Mouse (Mus musculus): Measurements from ENCODE around the gene Fam221b.
A peak's percentile ranks its signal among the peaks of the same experiment; 100 is the strongest.

The Fam221b gene

DNA sequence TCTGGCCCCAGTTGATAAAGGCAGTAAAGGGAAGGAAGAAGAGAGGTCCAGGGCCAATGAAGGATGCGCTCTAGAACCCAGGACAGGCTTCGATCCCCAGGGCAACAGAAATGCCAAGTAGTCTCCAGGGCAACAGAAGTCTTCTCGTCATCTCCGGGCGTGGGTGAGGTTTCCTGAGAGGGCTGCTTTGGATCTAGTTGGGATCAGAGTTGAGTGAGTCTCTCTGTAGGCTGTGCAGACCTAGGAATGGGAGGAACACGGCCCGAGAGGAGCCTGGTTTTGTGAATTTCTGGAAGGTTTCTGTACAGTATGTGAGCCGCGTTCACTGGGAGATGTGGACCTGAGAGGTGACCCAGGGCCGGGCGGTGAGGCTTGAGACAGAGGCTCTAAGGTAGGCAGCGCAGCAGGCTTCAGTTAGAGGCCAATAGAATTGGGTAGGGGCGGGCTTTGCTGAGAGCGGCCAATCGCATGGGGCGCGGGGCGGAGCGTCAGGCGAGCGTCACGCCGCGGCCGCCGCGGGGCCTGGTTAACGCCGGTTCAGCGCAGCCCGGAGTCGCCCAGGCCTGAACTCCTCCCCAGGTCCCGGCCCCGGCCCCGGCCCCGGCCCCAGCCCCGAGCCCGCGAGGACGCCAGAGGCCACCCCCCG, at the start of gene Fam221b, which contains the start of gene Tmem8b:
Fam221b (minus strand) TSS at position 364 of the 646 bp plus-strand sequence.
Tmem8b (plus strand) TSS at position 190 of the 646 bp plus-strand sequence.
- peak; percentile 95 for DNase-seq

DNA sequence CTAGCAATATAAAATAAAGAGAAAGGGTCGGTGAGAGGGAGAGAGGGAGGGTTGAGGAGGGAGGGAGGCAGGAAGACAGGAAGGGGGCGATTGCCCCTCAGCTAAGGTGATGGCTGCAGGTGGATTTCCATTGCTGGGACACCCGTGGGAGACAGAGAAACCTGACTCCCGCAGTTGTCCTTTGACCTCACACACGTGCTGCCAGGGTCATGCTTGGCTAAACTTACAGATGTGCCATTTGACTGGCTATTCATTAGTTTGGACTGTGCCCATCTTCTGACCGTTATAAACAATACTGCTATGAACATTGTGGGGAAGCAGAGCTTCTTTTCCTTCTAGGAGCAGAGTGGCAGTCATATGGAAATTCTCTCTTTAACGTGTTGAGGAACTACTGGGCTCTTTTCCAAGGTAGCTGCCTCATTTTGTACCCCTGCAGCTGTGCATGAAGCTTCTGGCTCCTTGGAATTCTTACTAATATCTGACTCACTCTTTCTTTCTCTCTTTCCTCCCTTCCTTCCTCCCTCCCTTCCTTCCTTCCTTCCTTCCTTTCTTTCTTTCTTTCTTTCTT, 44.8 kb upstream of the Fam221b start:
- no peak for DNase-seq

DNA sequence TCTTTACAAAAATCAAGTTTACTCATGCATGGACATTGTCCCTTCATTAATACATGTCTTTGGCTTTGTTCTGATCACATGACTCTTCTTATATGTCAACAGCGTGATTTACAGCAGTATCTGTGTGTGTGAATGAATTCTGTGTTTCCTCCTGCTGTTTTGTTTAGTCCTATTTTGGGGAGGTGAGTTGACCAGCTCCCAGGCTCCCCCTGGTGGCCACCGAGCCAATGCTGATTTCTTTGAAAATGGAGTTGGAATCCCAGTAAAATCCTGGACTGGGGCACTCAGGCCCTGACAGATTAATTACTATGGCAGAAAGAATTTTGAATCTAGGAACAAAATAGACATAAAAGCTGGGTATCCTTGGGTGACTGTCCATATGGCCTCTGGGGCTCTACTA, 42.9 kb upstream of the Fam221b start:
- DNase-seq: peak; percentile 77

DNA sequence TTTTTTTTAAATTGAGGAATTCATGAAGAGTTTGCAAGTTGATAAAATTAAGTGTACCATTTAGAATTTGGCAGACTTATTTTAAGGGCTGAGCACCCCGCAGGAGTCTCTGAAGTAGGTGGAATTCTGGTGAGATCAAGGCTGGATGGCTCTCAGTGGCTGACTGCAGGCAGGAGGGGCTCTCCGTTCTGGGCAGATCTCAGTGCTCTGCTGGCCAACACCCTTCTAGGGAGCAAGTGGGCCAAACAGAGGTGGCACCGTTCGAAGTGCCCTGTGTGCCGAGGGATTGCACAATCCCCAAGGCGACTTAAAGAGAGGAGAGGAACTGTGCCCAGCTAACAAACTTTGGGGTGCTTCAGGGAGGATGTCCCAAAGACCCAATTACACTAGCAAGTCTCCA, 40.9 kb upstream of the Fam221b start, which contains the start of gene Olfr71:
Olfr71 (minus strand) TSS at position 387 of the 400 bp plus-strand sequence.
- DNase-seq: no peak

DNA sequence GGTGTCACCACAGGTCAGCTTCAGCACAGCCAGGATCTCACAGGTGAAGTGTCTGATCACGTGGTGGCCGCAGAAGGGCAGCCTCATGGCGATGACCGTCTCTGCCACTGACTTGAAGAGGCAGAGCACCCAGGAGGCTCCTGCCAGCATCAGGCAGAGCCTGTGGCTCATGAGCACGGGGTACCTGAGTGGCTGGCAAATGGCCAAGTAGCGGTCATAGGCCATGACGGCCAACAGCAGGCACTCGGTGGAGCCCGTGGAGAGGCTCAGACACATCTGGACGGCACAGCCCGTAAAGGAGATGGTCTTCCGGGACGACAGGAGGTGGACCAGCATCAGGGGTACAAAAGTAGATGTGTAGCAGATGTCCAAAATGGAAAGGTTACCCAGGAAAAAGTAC, 37.0 kb upstream of the Fam221b start:
- DNase-seq: no peak

DNA sequence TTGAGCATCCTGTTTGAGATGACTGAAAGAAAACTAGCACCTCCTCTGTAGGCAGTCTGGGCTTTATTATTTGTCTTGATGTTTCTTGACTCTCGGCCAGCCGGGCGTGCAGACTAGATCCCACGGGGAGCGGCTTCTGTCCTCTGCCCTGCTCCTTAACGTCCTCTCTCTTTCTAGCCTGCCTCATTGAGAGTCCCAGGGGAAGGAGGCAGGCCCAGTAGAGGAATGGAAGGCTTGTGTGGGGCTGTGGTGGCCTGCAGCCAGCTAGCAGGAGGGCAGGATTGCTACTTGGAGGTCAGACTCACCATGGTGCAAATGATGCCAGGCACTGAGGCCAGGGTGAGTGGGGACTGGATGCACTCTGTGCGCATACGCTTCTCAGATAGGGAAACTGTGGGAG, 34.9 kb upstream of the Fam221b start:
- no peak for DNase-seq

DNA sequence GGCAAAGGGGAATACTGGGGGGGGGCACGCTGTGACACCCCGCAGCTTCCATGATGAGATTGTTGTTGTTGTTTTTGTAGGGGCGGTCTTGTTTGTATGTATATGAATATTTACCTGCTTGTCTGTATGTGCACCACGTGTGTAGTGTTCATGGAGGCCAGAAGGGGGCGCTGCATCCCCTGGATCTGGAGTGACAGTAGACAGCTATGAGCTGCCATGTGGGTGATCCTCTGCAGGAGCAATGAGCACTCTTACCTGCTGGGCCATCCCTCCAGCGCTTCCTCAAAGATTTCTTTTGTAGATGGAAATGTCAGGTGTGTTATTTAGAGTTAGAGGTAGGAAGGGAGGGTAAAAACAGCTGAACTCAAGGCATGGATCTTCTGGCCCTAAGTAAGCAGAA, 34.5 kb upstream of the Fam221b start:
- no peak for DNase-seq

DNA sequence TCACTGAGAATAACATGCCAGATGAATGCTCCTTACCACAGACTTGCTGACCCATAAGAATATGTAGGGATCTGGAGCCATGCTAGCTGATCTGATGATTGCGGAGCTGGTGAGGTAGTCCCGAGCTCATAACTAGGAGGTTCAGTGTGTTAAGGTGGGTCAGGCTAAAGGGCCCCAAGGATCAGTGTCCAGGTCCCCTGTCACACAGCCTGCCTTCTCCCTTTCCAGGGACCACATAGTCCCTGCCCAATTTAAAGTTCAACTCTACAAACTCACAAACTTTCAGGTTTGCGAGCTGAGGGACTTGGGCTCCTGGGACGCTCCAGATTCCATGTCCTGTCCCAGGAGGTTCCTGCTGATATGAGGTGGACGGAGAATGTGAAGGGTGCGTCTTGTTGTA, 31.8 kb upstream of the Fam221b start, which contains the start of gene Olfr70:
Olfr70 (minus strand) TSS at position 101 of the 400 bp plus-strand sequence.
- DNase-seq: no peak

DNA sequence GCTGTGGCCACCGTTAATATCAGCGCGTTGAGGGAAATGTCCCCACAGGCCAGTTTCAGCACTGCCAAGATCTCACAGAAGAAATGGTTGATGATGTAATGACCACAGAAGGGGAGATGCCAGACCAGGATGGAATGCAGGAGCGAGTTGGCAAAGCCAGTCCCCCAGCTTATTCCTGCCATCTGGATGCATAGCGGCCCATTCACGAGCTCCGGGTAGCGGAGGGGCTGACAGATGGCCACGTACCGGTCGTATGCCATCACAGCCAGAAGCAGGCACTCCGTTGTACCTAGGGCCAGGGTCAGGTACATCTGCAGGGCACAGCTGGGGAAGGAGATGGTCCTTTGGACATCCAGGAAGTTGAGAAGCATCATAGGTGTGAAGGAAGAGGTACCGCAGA, 27.6 kb upstream of the Fam221b start:
- DNase-seq: no peak

DNA sequence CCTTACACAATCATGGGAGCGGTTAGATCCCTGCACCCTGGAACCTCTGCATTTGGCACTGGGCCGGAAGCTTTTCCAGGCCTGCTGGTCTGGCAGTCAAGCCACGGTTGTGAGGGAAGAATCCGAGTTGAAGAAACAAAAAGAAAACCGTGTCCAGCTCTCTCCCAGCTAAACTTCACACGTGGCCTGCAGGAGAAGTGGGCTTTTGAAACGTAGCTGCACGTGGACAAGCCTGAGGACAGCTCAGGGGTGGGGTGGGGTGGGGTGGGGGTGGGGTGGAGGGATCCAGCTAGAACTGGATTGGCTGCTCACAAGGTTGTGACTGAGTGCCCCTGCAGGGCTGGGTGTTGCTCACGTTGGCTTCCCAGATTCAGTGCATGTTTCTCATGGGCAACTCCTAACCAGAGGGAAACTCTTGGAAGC, 26.3 kb upstream of the Fam221b start:
- DNase-seq: no peak

DNA sequence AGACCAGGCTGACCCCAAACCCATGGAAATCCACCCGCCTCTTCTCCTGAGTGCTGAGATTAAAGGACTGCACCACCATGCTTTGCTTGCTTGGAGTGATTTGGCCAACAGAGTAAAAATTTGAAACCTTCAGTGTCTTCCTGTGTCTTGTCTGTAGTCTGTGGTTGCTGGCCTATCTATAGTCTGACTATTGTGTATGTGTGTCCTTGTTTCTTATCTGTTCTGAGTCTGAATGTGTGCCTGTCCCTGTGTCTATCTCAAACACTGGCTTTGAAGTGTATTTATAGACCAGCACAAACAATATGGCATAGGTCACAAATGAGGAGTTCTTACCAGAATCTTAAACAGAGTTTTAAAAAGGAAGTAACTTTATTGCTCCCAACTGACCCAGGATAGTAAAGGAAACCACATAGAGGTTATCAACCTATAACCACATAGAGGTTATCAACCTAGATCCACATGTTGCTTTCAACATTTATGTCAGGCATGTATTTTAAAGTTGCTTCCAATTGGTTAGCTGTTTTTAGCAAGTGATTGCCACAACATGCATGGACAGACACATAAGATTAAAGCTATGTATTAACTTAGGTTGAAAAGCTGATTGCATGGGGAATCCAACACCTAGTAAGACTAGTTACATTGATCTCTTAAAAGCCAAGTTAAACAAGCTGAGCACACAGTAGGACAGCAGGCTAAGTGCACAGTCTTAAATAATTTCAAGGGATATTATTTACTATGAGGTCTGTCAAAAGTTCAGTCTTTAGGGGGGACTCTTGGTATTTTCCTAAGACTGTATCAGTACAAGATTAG, 25.7 kb upstream of the Fam221b start:
- no peak for DNase-seq

DNA sequence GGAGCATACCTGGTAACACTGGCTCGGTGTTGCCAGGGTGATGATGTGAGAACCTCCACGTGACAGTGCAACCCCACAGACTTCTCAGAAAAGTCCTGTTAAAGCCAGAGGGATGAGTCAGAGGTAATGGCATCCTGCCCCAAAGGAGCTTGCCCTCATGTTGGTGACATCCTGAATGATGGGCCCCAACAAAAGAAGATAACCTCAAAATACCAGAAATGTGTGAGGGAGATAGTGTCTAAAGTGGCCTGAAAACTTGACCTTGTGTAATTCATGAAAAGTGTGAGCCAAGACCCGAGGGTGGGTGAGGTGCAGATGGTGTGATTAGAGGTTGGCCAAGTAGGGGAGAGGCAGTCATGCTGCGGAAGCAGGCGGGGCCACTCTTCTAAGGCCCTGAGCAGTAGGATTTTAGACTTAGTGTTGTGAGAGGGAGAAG, 24.9 kb upstream of the Fam221b start:
- no peak for DNase-seq

DNA sequence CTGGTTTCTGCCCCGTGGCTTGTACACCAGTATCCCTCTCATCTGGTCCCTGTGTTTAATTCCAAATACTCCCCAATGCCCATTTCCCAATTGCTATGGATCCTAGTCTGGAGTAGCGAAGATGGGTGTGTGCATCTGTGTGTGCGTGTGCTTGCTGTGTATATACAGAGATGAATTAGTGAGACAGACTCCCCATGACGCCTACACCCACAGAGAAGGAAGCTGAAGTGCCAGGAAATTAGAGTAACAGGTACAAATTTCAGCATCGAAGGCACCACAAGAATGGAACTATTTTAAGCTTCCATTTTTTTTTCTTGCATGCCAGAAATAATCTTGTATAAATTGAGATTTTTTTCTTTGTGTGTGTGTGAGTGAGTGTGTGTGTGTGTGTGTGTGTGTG, 22.1 kb upstream of the Fam221b start:
- DNase-seq: no peak

DNA sequence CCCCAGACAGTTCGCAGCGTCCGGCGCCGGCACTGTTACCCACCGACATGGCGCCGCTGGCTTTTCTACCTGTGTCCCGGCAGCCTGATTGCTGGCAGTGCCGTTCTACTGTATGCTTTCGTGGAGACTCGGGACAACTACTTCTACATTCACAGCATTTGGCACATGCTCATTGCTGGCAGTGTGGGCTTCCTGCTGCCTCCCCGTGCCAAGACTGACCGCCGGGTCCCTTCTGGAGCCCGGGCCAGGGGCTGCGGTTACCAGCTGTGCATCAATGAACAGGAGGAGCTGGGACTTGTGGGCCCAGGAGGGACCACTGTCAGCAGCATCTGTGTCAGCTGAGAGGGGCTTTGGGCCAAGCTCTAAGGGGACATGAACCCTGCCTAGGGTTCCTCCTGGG, 21.1 kb upstream of the Fam221b start:
- no peak for DNase-seq

DNA sequence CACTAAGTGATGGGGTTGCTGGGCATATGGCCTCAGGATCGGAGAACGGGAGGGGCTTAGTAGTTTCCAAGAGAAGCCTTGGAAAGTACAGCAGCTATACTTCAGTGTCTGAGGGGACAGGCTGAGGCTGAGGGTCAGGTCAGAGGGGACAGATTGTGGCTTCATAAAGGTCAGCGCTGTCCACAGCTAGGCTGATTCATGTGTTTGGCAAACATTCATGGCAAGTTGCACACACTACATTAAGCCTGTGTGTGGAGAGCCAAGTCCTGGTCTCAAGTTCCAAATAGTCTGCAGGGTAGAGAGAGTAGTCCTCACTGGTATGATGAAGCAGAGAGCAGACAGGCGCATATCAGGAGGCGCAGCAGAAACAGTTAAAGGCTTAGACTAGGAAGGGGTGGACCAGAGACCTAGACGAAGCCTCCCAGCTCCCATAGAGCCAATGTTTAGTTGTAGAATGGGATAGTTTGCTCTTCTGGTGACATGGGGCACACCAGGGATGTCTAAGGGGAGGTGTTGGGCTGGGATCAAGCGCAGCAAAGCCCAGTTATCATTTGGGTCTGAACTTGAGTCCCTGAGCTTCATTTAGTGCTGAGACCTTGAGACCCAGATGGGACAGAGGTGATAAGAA, 10.6 kb upstream of the Fam221b start:
- no peak for DNase-seq

DNA sequence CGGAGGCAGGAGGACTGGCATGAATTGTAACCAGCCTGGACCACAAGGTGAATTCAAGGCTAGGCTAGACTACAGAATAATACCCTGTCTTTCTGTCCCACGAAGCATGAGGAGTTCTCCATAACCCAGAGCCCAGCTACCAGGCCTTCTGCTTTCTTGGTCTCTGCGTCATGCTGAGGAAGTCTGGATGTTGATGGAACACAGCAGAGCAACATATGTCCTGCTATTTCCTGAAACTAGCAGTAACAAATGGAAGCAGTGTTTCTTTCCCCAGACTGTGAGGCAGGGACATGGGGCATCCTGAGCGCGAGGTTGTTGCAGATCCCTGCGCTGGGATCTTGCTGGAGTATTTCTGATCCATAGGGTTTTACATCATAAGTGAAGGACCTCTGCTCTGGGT, 9.6 kb upstream of the Fam221b start:
- DNase-seq: no peak

DNA sequence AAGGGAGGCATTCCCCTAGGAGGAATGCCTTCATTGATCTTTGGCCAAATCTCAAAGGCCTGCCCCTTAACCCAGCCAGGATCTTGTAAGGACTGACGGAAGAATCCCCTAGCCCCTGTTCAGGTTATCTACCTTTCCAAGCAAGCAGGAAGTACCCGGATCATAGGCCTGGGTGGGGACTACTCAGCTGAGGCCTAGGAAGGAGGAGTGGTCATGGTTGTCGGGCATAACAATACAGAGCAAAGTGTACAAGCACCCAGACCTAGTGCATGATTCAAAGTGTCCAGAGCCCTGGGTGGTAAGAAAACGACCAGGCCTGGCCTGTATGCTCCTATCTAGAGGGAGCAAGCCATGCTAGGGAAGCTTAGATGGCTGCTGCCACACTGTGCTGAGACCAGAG, 6.7 kb upstream of the Fam221b start:
- no peak for DNase-seq

DNA sequence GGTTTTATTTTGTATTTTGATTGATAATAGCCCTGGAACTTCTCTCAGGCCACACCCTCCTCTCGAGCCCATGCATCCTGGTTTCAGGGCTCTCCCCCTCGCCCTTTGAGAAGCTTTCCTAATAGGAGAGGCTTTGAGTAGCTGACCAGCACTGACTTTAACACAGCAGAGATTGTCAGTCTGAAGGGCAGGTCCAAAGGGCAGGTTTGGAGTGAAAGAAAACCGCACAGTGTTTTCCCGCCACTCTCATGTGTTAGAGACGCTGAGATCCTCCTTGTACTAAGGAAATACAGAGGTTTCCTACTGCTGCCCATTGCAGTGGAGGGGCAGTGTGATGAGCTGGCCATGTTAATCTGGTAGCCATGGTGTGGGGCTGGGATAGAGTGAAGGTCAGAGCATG, 6.0 kb upstream of the Fam221b start:
- DNase-seq: no peak

DNA sequence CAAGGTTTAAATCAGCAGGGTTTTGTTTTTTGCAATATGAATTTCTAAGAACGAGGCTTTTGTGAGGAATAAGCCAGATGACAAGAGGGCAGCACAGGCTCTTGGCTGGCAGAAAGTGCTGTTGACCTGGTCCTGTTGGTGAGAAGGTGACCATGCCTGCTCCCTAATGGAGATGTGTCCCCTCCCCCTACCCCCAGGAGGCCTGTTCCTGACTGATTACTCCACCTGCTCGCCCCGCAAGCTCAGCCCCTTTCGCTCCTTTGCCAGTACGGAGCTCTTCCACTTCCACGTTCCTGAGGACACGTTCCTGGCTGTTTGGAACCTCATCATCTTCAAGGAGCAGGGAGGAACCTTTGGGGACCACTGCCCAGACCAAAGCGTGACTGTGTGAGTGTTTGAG, 4.8 kb upstream of the Fam221b start:
- DNase-seq: no peak

DNA sequence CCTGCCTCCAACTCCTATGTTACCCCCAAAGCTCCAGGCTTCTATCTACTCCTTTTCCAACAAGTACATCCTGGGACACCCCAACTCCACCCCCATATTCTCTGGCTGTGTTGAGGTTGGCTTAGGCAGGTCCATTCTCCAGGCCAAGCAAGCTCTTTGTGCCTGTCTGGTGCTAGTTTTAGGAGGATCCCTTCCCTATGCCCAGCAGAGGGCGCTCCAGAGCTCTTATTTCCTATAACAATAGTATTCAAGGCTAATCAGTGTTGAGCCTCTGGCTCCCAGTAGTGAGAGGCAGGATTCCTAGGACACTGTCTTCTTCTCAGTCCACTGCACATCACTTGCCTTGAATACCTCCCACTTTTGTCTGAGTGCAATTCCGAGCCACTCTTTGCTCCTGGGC, 3.1 kb upstream of the Fam221b start:
- DNase-seq: peak; percentile 95

DNA sequence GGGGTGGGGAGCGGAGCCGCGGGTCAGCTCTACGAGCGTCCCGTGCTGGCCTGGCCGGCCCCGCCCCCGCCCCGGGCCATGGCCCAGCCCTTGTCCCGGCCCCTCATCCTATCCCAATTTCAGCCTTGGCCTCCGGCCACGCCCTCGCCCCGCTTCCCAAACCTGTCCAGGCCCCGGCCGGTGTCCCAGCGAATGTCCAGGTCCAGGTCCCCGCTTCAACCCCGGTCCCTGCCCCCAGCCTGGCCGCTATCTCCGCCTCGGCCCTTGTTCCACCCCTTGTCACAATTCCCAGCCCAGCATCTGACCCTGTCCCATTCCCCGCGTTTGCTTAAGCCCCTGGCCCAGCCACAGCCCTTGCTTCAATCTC, 466 bp upstream of the Fam221b start:
- DNase-seq: peak; percentile 75

DNA sequence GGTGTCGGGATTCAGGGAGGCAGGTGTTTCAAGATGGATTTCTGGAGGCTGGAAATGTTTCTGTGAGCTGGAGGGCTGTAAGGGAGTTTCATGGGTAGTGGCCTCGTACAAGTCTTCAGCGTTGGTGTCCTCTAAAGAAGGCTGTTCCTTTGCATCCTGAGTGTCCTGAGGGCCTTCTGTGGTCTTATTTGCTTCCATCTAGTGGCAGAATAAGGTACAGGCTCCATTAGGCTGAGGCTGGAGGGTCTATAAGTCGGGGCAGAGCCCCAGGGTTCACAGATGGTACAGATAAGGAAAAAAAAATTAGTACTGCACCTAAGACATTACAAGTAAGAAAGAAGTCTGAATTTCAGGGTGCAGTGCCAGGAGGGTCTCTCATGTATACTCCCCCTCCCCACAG, 2.5 kb downstream of the Fam221b start:
- DNase-seq: peak; percentile 55

DNA sequence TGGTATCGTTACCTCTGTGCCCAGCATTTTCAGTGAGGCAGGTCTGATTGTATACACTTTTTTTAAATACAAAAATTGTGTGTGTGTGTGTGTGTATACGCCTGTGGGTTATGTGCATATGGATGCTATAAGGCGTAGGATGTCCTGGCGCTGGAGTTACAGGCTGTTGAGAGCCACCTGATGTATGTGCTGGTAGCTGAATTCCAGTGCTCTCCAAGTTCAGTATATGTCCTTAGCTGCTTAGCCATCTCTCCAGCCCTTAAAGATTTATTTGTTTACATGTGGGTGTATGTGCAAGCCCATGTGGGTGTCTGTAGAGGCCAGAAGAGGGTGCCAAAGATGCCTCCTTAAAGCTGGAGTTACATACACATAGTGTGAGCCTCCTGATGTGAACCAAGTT, 11.8 kb downstream of the Fam221b start:
- no peak for DNase-seq
